Mouse (Mus musculus): ENCODE data around the gene Rps16. TPM values are rescaled to one million over a fixed set of nuclear protein-coding genes. Genes with fewer than 3 reads are reported as not detected.
A peak's percentile ranks its signal among the peaks of the same experiment; 100 is the strongest.

Gene Rps16
- polyA plus RNA-seq (2014; fragmentation: Nextera tagmentation; extraction: Ambion mirVana), result 988 and 991 TPM in 2 replicates

DNA sequence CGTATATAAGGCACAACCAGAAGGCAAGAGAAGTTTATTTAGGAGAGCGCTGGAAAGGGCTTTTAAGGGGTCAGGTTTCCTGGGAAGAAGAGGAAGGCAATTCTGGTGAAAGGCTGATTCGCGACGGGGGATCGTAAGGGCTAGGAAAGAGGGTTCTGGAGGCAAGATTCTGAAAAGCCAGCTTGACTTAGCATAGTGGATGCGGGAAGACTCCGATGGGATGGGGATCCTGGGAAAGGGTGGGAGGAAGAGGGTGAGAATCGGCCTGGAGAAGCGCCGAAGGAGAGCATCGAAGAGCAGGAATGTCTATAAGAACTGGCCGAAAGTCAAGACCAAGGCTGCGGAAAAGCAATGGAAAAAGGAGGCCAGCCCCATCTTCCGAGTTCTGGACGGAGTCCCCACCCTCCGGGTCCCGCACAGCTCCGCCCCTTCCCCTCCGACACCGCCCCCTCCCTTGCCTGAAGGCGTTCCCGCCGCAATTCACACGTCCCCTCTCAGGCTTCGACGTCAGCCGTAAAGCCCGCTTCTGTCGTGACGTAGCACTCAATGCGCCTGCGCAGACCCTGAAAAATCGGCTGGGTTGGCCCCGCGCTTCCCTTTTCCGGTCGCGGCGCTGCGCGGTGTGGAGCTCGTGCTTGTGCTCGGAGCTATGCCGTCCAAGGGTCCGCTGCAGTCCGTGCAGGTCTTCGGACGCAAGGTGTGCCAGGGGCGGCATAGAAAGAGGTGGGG, at the start of gene Rps16:
TSS of gene Rps16 (plus strand) at position 498 of the 729 bp plus-strand sequence.
- DNase-seq (ENCODE audit: low spot score), result peak; percentile 99
- peak; percentile 88 for ATAC-seq (replicated peaks; ENCODE audit: insufficient number of reproducible peaks, low FRiP score, low TSS enrichment, low read depth)
- peak within 1 kb of the TSS; percentile 79 for H3K4me2 ChIP-seq (ENCODE audit: low read depth, low read length)
- peaks cover 13% of the 10 kb centered on the region for H3K36me3 ChIP-seq (replicated peaks; ENCODE audit: control insufficient read depth, insufficient read depth, low read depth, low read length)
- no peaks in the 10 kb centered on the region for H3K27me3 ChIP-seq (ENCODE audit: control insufficient read depth, insufficient read depth, low read length)
- H3K9ac ChIP-seq (replicated peaks; ENCODE audit: low read length), result peak within 1 kb of the TSS; percentile 97
- no peaks in the 10 kb centered on the region for H3K9me3 ChIP-seq (replicated peaks; ENCODE audit: control insufficient read depth, low read length)
- peak within 1 kb of the TSS; percentile 94 for H3K4me3 ChIP-seq (ENCODE audit: low read depth, low read length)
- peak within 1 kb of the TSS; percentile 86 for H3K27ac ChIP-seq (replicated peaks; ENCODE audit: low read depth, low read length)
- no peaks in the 10 kb centered on the region for H3K4me1 ChIP-seq (ENCODE audit: control insufficient read depth, insufficient read depth, low read length)
- under 1% methylated on average over 49 of the region's 50 CpGs for WGBS

DNA sequence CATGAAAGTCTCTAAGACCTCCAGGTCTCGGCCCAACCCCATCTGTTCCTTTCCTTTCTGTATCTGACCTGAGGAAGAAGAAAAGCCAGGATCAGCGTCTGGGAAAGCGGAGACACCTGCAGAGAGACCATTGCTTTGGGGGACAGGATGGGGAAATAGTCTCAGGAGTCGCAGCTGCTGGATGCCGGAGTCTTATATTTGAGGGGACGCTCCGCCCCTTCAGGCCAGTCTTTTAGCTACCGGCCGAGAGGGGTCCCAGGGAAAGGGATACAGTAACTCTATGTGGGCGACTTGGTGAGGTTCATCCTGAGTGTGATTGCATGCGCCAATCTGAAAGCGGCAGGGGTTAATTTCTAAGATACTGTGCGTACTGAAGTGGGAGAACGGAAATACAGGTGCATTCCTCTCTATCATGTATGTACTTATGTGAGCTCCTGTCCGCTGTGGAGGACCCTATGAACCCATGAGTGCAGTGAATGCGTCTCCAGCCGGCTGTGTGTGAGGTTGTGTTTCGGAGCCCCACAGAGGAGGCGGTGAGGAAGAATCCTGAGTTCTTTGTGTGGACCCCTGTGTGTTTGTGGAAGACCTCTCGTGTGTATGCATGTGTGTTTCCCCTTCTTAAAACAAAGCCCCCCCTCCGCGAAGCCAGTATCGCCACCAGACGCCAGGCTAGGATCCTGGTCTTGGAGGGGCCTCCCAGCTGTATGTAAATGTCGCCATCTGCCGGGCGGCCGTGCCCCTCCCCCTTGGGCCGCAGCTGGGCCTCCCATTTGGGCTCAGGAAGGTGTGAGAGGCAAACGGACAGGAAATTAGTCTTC, 48.6 kb upstream of the Rps16 start, which contains the start of gene Dll3:
TSS of gene Dll3 (minus strand) at position 623 of the 818 bp plus-strand sequence.
- H3K27ac ChIP-seq (replicated peaks; ENCODE audit: low read depth, low read length), result no peak within 1 kb of the TSS; the same call in 1 of the 2 replicates
- peak; percentile 73 for DNase-seq (ENCODE audit: low spot score)
- H3K4me2 ChIP-seq (ENCODE audit: low read depth, low read length), result peak within 1 kb of the TSS; percentile 54
- peaks cover 7% of the 10 kb centered on the region for H3K36me3 ChIP-seq (replicated peaks; ENCODE audit: control insufficient read depth, insufficient read depth, low read depth, low read length)
- 1% methylated on average over 30 of the region's 30 CpGs for WGBS
- peaks cover 5% of the 10 kb centered on the region for H3K4me1 ChIP-seq (ENCODE audit: control insufficient read depth, insufficient read depth, low read length)
- no peaks in the 10 kb centered on the region for H3K9me3 ChIP-seq (replicated peaks; ENCODE audit: control insufficient read depth, low read length)
- peaks cover 42% of the 10 kb centered on the region for H3K27me3 ChIP-seq (ENCODE audit: control insufficient read depth, insufficient read depth, low read length)
- peak within 1 kb of the TSS; percentile 51 for H3K9ac ChIP-seq (replicated peaks; ENCODE audit: low read length)
- H3K4me3 ChIP-seq (ENCODE audit: low read depth, low read length), result peak within 1 kb of the TSS; percentile 28
- peak; percentile 49 for ATAC-seq (replicated peaks; ENCODE audit: insufficient number of reproducible peaks, low FRiP score, low TSS enrichment, low read depth)

- DNase-seq (ENCODE audit: low spot score) (no peak), ATAC-seq (replicated peaks; ENCODE audit: insufficient number of reproducible peaks, low FRiP score, low TSS enrichment, low read depth) (no peak)
- Histone ChIP-seq H3K4me1 (ENCODE audit: control insufficient read depth, insufficient read depth, low read length) (peaks cover 5% of the 10 kb centered on the region), H3K36me3 (replicated peaks; ENCODE audit: control insufficient read depth, insufficient read depth, low read depth, low read length) (peaks cover 9% of the 10 kb centered on the region), H3K27ac (replicated peaks; ENCODE audit: low read depth, low read length) (no peak overlapping the region), H3K9me3 (replicated peaks; ENCODE audit: control insufficient read depth, low read length) (no peaks in the 10 kb centered on the region), H3K27me3 (ENCODE audit: control insufficient read depth, insufficient read depth, low read length) (peaks cover 15% of the 10 kb centered on the region), H3K4me2 (ENCODE audit: low read depth, low read length) (no peak overlapping the region), H3K9ac (replicated peaks; ENCODE audit: low read length) (no peak overlapping the region), H3K4me3 (ENCODE audit: low read depth, low read length) (no peak overlapping the region)
- 94% methylated on average over 10 of the region's 10 CpGs for WGBS
These were observed 44.8 kb upstream of the Rps16 start for GRCm38 (mm10) chr7:28305641-28306040.

GRCm38 (mm10) chr7:28306216-28306615, 44.2 kb upstream of the Rps16 start:
- no peaks in the 10 kb centered on the region for H3K9me3 ChIP-seq (replicated peaks; ENCODE audit: control insufficient read depth, low read length)
- no peak overlapping the region for H3K4me2 ChIP-seq (ENCODE audit: low read depth, low read length)
- peaks cover 9% of the 10 kb centered on the region for H3K4me1 ChIP-seq (ENCODE audit: control insufficient read depth, insufficient read depth, low read length)
- no peak overlapping the region for H3K9ac ChIP-seq (replicated peaks; ENCODE audit: low read length)
- 92% methylated on average over 8 of the region's 8 CpGs for WGBS
- peaks cover 12% of the 10 kb centered on the region for H3K27me3 ChIP-seq (ENCODE audit: control insufficient read depth, insufficient read depth, low read length)
- peaks cover 9% of the 10 kb centered on the region for H3K36me3 ChIP-seq (replicated peaks; ENCODE audit: control insufficient read depth, insufficient read depth, low read depth, low read length)
- DNase-seq (ENCODE audit: low spot score) (no peak), ATAC-seq (replicated peaks; ENCODE audit: insufficient number of reproducible peaks, low FRiP score, low TSS enrichment, low read depth) (no peak)
- H3K4me3 ChIP-seq (ENCODE audit: low read depth, low read length), result no peak overlapping the region
- no peak overlapping the region for H3K27ac ChIP-seq (replicated peaks; ENCODE audit: low read depth, low read length)

DNA sequence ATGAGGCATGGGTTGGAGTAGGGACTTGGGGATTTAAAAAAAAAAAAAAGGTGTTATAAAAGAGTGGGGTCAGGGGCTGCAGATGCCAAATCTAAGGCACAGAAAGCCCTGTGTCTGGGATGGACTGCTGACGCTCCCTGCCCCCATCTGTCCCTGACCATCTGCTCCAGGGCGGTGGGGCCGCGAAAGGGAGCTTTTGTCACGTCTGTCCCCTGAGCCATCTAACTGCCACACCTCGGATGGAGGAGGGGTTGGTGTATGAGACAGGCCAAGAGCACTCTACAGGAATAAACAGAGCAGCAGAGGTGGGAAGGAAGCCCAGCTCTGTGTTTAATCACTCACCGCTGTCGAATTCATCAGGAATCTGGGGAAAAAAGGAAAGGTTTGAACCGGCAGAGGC, 40.7 kb upstream of the Rps16 start:
- H3K36me3 ChIP-seq (replicated peaks; ENCODE audit: control insufficient read depth, insufficient read depth, low read depth, low read length), result peaks cover 9% of the 10 kb centered on the region
- DNase-seq (ENCODE audit: low spot score), result no peak
- no peak for ATAC-seq (replicated peaks; ENCODE audit: insufficient number of reproducible peaks, low FRiP score, low TSS enrichment, low read depth)
- H3K9me3 ChIP-seq (replicated peaks; ENCODE audit: control insufficient read depth, low read length), result no peaks in the 10 kb centered on the region
- no peak overlapping the region for H3K9ac ChIP-seq (replicated peaks; ENCODE audit: low read length)
- H3K4me1 ChIP-seq (ENCODE audit: control insufficient read depth, insufficient read depth, low read length), result peaks cover 4% of the 10 kb centered on the region; the same call in 1 of the 2 replicates
- no peak overlapping the region for H3K4me3 ChIP-seq (ENCODE audit: low read depth, low read length)
- H3K4me2 ChIP-seq (ENCODE audit: low read depth, low read length), result no peak overlapping the region
- no peaks in the 10 kb centered on the region for H3K27me3 ChIP-seq (ENCODE audit: control insufficient read depth, insufficient read depth, low read length)
- H3K27ac ChIP-seq (replicated peaks; ENCODE audit: low read depth, low read length), result no peak overlapping the region
- 56% methylated on average over 9 of the region's 9 CpGs for WGBS

GRCm38 (mm10) chr7:28311151-28311925, 39.1 kb upstream of the Rps16 start:
- H3K4me3 ChIP-seq (ENCODE audit: low read depth, low read length), result peak overlapping the region; percentile 84
- peaks cover 4% of the 10 kb centered on the region; the same call in 1 of the 2 replicates for H3K4me1 ChIP-seq (ENCODE audit: control insufficient read depth, insufficient read depth, low read length)
- WGBS, result 7% methylated on average over 34 of the region's 35 CpGs
- peak; percentile 28 for DNase-seq (ENCODE audit: low spot score)
- H3K4me2 ChIP-seq (ENCODE audit: low read depth, low read length), result peak overlapping the region; percentile 70
- H3K9me3 ChIP-seq (replicated peaks; ENCODE audit: control insufficient read depth, low read length), result no peaks in the 10 kb centered on the region
- peak; percentile 2; the same call in 1 of the 2 replicates for ATAC-seq (replicated peaks; ENCODE audit: insufficient number of reproducible peaks, low FRiP score, low TSS enrichment, low read depth)
- peaks cover 10% of the 10 kb centered on the region for H3K36me3 ChIP-seq (replicated peaks; ENCODE audit: control insufficient read depth, insufficient read depth, low read depth, low read length)
- H3K27ac ChIP-seq (replicated peaks; ENCODE audit: low read depth, low read length), result no peak overlapping the region
- H3K9ac ChIP-seq (replicated peaks; ENCODE audit: low read length), result peak overlapping the region; percentile 90
- H3K27me3 ChIP-seq (ENCODE audit: control insufficient read depth, insufficient read depth, low read length), result no peaks in the 10 kb centered on the region

- Histone ChIP-seq H3K4me2 (ENCODE audit: low read depth, low read length) (peak within 1 kb of the TSS; percentile 70), H3K36me3 (replicated peaks; ENCODE audit: control insufficient read depth, insufficient read depth, low read depth, low read length) (peaks cover 16% of the 10 kb centered on the region), H3K27ac (replicated peaks; ENCODE audit: low read depth, low read length) (no peak within 1 kb of the TSS), H3K9ac (replicated peaks; ENCODE audit: low read length) (peak within 1 kb of the TSS; percentile 90), H3K4me1 (ENCODE audit: control insufficient read depth, insufficient read depth, low read length) (peaks cover 4% of the 10 kb centered on the region; the same call in 1 of the 2 replicates), H3K4me3 (ENCODE audit: low read depth, low read length) (peak within 1 kb of the TSS; percentile 84), H3K9me3 (replicated peaks; ENCODE audit: control insufficient read depth, low read length) (no peaks in the 10 kb centered on the region), H3K27me3 (ENCODE audit: control insufficient read depth, insufficient read depth, low read length) (no peaks in the 10 kb centered on the region)
- 2% methylated on average over 41 of the region's 45 CpGs for WGBS
- peak; percentile 95 for ATAC-seq (replicated peaks; ENCODE audit: insufficient number of reproducible peaks, low FRiP score, low TSS enrichment, low read depth)
- peak; percentile 98 for DNase-seq (ENCODE audit: low spot score)
These were observed 38.4 kb upstream of the Rps16 start, which contains the start of gene Timm50 for GRCm38 (mm10) chr7:28311926-28312543. TSS of gene Timm50 (minus strand) at chr7:28312072.

Data from embryonic facial prominence, embryonic 11.5 days (tissue).